Mouse (Mus musculus) c-Kit-positive CD71-positive TER-119-negative erythroid progenitor cells, embryonic 14.5 days (primary cell): ENCODE data around the gene Parvg.
"Not testable (repeated sequence)": the region's sequence is repeated elsewhere in the genome, so short reads cannot be mapped to it uniquely, and the experiment has no call there.

Experiments used
- DNase-seq: peaks from one replicate; pipeline ENCODE4 v3.0.0-alpha.2; 2013; ENCODE audit warnings: low read depth

Gene Parvg

GRCm38 (mm10) chr15:84323966-84324869 is at the start of gene Parvg:
Parvg (plus strand) TSS chr15:84324026.
- no peak for DNase-seq

DNA sequence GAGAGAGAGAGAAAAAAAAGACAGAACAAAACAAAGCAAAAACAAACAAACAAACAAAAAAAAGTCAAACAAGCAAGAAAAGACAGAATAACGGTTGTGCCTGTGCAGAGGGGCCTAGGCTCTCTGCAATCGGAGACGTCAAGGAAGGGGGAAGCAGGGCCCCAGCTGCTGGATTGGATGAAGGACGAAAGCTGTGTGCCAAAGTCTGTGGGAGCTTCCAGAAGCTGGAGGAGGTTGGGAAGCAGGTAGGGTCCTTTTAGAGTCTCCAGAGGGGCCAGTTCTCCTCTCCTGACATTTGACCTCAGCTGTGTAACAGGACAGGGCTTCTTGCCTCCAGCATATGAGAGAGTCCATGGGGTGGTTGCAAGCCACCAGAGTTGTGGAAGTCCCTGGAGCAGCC is 47.8 kb upstream of the Parvg start:
- DNase-seq, result no peak

GRCm38 (mm10) chr15:84278091-84278490 is 45.7 kb upstream of the Parvg start:
- DNase-seq, result no peak

DNA sequence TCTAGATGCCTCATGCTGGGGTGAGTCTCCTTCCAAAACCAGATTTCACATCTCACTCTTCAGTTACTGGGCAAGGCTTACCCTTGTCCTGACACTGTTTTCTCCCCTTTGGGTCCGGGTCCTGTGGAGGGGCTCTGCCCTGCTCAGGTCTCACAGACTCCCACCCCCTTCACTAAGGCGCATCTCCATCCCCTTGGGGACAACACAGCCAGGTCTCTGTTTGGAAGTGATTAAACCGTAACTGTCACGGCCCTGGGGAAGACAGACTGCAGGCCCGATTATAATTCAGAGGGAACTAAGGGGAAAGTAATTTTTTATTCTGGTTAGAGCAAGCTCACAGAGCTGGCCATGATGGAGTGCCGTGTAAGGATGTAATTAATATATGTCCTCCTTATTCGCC is 45.2 kb upstream of the Parvg start:
- no peak for DNase-seq

DNA sequence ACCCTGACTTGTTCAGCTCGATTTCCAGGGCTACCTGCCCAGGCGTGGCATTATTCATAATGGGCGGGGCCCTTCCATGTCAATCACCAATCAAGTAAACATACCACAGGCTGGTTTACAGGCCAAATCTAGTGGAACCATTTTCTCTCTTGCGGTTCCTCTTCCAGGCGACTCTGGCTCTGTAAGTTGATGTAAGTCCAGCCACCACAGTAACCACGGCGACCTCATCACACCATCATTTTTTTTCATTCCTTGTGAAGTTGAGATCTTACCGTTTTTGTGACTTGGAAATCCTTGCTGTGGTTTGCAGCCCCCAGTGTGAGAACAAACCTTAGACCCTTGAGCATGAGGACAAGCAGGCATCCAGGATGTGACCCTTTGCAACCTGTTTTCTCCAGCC is 43.5 kb upstream of the Parvg start:
- no peak for DNase-seq

- DNase-seq, result no peak
Measured at GRCm38 (mm10) chr15:84280712-84281347, 43.0 kb upstream of the Parvg start.

- no peak for DNase-seq
Measured at GRCm38 (mm10) chr15:84282206-84283085, 41.4 kb upstream of the Parvg start.

DNA sequence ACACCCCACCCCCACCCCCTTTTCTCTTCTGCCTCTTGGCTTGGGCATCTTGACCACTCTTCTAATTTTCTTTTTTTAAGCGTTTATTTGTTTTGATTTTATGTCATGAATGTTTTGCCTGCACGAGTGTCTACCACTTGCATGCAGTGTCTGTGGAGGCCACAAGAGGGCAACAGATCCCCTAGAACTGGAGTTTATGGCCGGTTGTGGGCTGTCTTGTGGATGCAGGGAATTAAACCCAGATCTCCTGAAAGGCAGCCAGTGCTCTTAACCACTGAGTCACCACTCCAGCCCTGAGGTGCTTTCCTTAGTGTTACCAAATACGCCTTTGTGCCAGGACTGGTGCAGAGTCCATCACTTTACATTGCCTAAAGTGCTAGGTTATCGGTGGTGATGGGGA is 39.8 kb upstream of the Parvg start:
- peak; percentile 25 for DNase-seq

GRCm38 (mm10) chr15:84285453-84285852 is 38.4 kb upstream of the Parvg start:
- DNase-seq, result no peak

DNA sequence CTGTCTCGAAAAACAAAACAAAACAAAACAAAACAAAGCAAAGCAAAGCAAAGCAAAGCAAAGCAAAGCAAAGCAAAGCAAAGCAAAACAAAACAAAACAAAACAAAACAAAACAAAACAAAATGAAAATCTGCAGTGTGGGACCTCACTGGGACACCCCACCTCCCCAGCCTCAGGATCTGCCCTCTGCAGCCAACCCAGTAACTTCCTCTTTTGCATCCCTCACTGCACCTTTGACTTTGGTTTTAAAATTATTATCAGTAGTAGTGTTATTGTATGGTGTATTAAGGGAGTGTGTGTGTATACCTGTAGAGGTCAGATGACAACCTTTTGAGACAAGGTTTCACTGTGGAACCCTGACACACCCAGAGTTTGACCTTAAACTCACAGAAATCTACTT is 34.9 kb upstream of the Parvg start:
- not testable (repeated sequence) for DNase-seq

GRCm38 (mm10) chr15:84291097-84291496 is 32.7 kb upstream of the Parvg start:
- DNase-seq, result no peak

DNA sequence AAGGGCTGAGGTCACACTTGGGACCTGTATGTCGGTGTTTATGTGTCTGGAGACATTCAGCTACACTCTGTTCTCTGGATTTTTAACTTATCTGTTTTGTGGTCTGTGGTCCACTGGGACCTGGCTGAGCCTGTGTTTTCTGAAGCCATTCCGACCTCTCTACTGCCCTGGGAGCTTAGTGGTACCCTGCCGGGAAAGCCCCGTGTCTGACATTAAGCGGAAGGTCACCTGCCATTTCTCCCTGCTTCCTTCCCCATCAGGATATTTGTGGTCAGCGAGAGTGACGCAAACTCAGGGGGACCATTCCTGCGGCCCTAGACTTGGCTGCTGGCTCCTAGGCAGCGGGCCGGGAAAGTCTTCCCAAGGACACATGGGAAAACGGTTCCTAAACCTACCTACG is 30.2 kb upstream of the Parvg start:
- no peak for DNase-seq

- DNase-seq, result no peak
Measured at GRCm38 (mm10) chr15:84294391-84294790, 29.4 kb upstream of the Parvg start.

DNA sequence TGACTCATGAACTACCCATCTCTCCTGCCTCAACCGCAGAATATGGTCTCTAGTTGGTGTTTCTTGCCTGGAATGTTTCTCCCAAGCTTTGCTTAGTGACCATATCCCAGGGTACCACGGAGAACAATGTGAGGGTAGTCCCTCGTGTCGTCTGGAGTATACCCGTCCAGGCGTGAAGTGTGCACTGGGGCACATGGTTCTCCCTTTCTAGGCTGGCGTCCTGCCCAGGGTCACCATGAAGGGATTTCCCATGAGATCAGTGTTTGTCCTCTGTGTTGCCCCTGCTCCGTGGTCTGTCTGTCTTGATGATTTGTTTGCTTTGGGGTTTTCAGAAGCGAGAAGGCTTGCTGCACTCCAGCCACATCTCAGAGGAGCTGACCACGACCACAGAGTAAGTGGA is 28.6 kb upstream of the Parvg start:
- no peak for DNase-seq

GRCm38 (mm10) chr15:84297454-84297853 is 26.4 kb upstream of the Parvg start:
- no peak for DNase-seq

- no peak for DNase-seq
Measured at GRCm38 (mm10) chr15:84298804-84299370, 24.9 kb upstream of the Parvg start.

- no peak for DNase-seq
Measured at GRCm38 (mm10) chr15:84299662-84300333, 24.0 kb upstream of the Parvg start.

- DNase-seq, result no peak
Measured at GRCm38 (mm10) chr15:84300591-84300990, 23.2 kb upstream of the Parvg start.

GRCm38 (mm10) chr15:84301026-84301425 is 22.8 kb upstream of the Parvg start:
- no peak for DNase-seq

GRCm38 (mm10) chr15:84301641-84302420 is 22.0 kb upstream of the Parvg start:
- no peak for DNase-seq

GRCm38 (mm10) chr15:84303264-84303663 is 20.6 kb upstream of the Parvg start:
- no peak for DNase-seq
